Mouse (Mus musculus) lung, adult 2 months (tissue): ENCODE data around the gene Zbtb8os. TPM values are rescaled to one million over a fixed set of nuclear protein-coding genes. Genes with fewer than 3 reads are reported as not detected.

ENCODE experiments used
- DNase-seq: peaks from one replicate; pipeline ENCODE4 v3.0.0; 2022
- H3K4me1 ChIP-seq: fragments of 200-500 bp; 2 replicates; pipeline ENCODE4 v1.6.1; 2011; ENCODE audit warnings: low read length; ENCODE audit not compliant: control insufficient read depth, insufficient read depth
- H3K4me3 ChIP-seq: fragments of 200-500 bp; replicated peaks from 2 replicates; pipeline ENCODE3; 2011; ENCODE audit warnings: low read depth, mild to moderate bottlenecking, control low read depth, low read length; ENCODE audit errors: extremely low read depth
- CTCF ChIP-seq: fragments of 200-500 bp; IDR thresholded peaks from 2 replicates; pipeline ENCODE4 v1.5.1; 2011; ENCODE audit warnings: mild to moderate bottlenecking, low read length, control low read depth; ENCODE audit not compliant: insufficient read depth
- POLR2A ChIP-seq: fragments of 200-500 bp; IDR thresholded peaks from 2 replicates; pipeline ENCODE4 v1.6.1; 2011; ENCODE audit warnings: low read depth, mild to moderate bottlenecking, control low read depth, low read length, borderline replicate concordance; ENCODE audit errors: extremely low read depth
- WGBS: fragments of 180-500 bp; shearing (Covaris S2); methylation state at CpG from one replicate; pipeline ENCODE4 v1.1.7; 2018; 5-methylcytosine and 5-hydroxymethylcytosine counted together
- polyA plus RNA-seq: library from polyadenylated mRNA; depleted of rRNA; stranded (reverse); fragments of >200 nt; gene quantifications from 2 replicates; pipeline ENCODE4 v1.2.3, GENCODE M21; 2012

The Zbtb8os gene
- polyA plus RNA-seq, 1 experiment: 11.3 TPM

DNA sequence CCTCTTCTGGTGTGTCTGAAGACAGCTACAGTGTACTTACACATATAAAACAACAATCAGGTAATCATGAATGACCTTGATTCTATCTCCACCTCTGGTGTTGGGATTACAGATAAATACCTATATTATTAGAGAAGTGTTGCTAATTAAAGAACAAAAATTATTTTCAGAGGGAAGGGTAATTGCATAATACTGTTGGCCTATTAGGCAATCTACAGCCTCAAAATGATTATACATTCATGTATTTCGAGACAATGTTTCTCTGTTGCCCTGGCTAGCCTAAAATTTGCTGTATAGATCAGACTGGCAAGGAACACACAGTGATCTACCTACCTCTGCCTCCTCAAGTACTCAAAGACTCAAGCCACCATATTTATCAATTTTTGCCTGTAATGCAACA is 12.0 kb upstream of the Zbtb8os start:
- 62% methylated on average over 1 of the region's 1 CpGs for WGBS
- DNase-seq: no peak
- Histone ChIP-seq H3K4me1 (peaks cover 5% of the 10 kb centered on the region), H3K4me3 (no peak overlapping the region)
- TF ChIP-seq POLR2A: no peak

DNA sequence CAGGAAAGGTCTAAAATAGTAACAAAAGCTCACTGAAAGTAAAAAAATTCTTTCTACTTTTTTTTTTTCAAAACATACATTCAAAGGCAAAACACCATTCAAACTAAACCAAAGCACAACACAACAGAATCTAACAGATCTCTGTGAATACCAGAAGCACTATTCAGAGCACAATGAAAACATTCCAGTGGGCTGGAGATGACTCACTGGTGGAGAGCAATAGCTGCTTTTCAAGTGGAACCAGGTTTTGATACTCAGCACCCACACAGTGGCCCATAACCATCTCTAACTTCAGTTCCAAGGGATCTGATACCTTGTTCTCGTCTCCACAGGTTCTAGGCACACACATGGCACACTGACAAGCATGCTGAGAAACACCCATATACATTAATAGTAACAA is 10.7 kb upstream of the Zbtb8os start:
- 53% methylated on average over 1 of the region's 1 CpGs for WGBS
- no peak for TF ChIP-seq CTCF
- no peak for TF ChIP-seq POLR2A
- H3K4me3 ChIP-seq: no peak overlapping the region
- no peak for DNase-seq
- peaks cover 5% of the 10 kb centered on the region for H3K4me1 ChIP-seq

DNA sequence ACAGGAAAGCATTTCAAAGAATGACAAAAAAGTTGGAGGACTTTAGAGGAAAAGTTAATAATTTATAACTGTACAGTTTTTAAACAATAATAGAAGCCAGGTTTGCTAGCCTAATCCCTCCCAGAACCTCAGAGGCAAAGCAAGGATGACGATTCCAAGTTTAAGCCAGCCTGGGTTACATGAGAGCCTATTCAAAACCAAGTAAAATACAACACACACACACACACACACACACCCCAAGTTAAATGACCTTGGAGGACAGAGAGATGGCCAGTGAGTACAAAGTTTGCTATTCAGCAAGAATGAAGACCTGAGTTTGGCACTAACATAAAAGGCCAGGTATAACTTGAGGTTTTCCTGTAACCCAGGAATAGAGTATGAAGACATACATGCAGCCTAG is 9.3 kb upstream of the Zbtb8os start:
- WGBS: 40% methylated on average over 1 of the region's 1 CpGs
- no peak for DNase-seq
- TF ChIP-seq CTCF (no peak), POLR2A (no peak)
- H3K4me3 ChIP-seq: no peak overlapping the region
- H3K4me1 ChIP-seq: peaks cover 10% of the 10 kb centered on the region

DNA sequence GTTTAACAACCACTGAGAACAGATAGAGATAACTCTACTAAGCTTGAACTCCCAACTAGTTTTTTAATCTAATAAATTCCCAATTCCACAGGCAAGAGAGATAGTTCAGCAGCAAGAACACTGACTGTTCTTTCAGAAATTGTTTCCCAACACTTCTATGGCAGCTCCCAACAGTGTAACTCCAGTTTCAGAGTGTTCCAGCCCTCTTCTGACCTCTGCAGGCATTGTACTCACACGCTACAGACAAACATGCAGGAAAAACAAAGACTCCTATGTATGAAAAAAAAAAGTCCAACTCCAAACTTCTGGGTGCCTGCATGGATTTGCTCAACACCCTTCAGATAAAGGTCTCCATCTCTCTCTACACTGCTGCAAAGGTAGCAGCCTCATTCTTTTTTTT is 2.6 kb upstream of the Zbtb8os start:
- TF ChIP-seq CTCF (no peak), POLR2A (no peak)
- Histone ChIP-seq H3K4me1 (peaks cover 9% of the 10 kb centered on the region), H3K4me3 (no peak overlapping the region)
- no peak for DNase-seq
- 26% methylated on average over 1 of the region's 1 CpGs for WGBS

DNA sequence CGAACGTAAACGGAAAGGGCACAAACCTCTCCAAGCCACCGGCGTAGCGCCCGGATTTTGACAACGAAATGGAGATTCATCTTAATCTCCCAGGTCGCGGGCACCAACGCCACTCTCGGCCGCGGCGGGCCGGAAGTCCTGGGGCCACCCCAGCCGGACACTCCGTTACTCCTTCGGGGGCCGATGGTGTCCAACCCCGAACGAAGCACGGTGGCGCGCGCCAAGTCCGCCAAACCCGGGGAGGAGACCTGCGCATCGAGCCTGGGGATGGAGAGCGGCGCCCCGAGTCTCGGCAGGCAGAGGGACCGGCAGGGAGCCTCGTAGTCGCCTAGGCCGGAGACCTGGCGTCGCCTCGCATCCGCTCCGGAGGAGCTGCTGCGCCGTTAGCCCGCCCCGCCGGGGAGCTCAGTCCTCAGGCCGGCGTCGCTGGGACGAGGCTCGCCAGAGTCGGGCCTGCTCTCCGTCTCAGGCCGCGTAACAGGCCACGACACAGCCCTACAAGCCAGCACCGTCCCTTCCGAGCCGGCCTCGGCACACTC is 749 bp upstream of the Zbtb8os start:
- peak overlapping the region; percentile 97 for H3K4me3 ChIP-seq
- H3K4me1 ChIP-seq: peaks cover 9% of the 10 kb centered on the region
- TF ChIP-seq CTCF (no peak), POLR2A (no peak)
- under 1% methylated on average over 62 of the region's 62 CpGs for WGBS
- no peak for DNase-seq

DNA sequence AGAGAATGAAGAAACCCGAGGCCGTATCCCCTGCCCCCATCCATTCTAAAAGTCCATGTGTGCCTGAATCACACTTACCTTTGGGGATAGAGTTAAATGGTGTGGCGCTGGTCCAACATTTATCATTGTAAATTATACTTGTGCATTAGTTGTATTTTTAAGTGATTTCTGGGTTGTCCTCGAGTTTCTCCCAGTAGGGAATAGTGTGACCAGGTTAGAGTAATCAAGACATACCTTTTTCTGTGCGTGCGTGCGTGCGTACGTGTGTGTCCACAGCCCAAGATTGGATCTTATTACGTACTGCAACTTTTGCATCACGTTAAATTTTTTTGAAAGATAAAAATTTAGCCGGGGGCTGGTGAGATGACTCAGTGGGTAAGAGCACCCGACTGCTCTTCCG is 796 bp downstream of the Zbtb8os start:
- peaks cover 5% of the 10 kb centered on the region; the same call in 1 of the 2 replicates for H3K4me1 ChIP-seq
- peak overlapping the region; percentile 80 for H3K4me3 ChIP-seq
- TF ChIP-seq POLR2A (no peak), CTCF (no peak)
- DNase-seq: no peak
- 37% methylated on average over 14 of the region's 14 CpGs for WGBS

DNA sequence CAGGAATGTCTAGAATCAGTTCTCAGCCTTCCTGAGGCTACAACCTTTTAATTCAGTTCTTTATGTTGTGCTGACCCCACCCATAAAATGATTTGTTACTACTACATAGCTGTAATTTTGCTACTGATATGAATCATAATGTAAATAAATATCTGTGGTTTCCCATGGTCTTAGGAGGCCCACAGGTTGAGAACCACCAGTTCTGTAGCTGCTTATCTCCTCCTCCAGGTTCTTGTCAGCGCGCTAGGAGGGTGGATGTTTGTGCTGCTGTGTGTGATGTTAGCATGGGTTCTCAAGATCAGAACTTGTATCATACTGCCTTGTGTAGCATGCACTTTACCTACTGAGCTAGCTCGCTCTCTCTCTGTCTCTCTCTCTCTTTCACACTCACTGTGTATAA is 4.2 kb downstream of the Zbtb8os start:
- 82% methylated on average over 3 of the region's 3 CpGs for WGBS

DNA sequence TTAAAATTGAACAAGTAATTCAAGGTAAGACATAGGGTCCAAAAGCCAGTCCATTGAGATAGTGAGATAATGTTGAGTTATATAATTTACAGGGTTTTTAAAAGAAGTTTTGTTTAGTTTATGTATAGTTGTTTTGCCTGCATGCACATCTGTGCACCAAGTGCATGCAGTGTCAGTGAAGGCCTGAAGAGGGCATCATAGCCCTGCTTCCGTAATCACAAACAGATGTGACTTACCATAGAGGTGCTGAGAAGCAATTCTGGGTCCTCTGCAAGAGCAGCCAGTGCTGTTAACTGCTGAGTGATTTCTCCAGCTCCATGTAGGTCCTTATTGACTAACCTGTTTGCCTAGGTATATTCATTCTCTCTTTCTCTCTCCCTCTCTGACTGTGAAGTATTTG is 6.4 kb downstream of the Zbtb8os start:
- TF ChIP-seq CTCF (peak; percentile 28; the same call in 1 of the 2 replicates), POLR2A (no peak)
- WGBS: 84% methylated on average over 1 of the region's 1 CpGs
- no peaks in the 10 kb centered on the region for H3K4me1 ChIP-seq
- DNase-seq: no peak
- no peak overlapping the region for H3K4me3 ChIP-seq

More for the DNA sequence above, 4.2 kb downstream of the Zbtb8os start:
- TF ChIP-seq CTCF (no peak), POLR2A (no peak)
- no peak for DNase-seq
- H3K4me3 ChIP-seq: no peak overlapping the region
- H3K4me1 ChIP-seq: peaks cover 2% of the 10 kb centered on the region; the same call in 1 of the 2 replicates

DNA sequence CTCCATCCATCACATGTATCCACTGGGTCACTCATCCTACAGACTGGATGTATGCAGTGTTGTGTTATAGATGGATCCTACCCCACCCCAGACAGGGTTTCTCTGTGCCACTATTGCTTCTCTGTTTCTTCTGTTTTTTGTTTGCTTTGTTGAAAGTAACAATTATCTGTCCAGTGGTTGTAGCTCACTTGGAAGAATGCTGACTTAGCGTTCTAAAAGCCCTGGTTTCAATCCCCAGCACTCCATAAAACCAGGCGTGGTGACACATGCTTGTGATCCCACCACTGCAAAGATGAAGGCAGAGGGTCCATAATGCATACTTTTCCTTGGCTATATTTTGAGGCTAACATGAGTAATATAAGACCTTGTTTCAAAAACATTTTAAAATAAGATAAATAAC is 7.2 kb downstream of the Zbtb8os start:
- DNase-seq: no peak
- WGBS: 91% methylated on average over 2 of the region's 2 CpGs
- Histone ChIP-seq H3K4me3 (no peak overlapping the region), H3K4me1 (no peaks in the 10 kb centered on the region)
- TF ChIP-seq CTCF (no peak), POLR2A (no peak)

DNA sequence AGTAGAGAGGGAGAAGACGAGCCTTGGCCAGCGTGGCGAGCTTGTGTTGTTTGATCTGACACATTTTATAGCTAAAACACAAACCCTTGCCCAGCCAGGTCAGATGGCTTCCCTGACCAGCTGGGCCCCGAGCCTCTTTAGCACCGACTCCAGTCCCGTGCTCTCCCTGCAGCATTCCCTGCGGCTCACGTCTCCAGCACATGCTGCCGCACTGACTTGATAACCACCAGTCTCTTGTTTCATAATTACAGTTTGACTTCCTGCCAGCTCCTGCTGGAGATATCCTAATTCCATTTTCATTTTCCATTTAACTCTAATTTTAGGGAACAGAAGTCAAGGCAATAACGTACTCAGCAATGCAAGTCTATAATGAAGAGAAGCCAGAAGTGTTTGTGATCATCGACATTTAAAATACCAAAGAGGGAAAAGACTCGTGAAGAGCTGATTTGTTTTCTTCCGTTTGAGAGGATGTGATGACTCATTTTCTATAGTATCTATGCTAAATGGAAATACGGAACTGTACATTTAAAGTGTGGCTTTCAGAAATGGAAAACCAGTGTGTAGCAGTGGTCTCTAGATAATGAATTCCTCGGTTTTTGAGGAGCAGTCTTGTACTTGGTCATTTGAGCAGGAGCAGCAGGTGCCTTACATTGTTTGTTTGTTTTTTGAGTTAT is 11.1 kb downstream of the Zbtb8os start:
- TF ChIP-seq CTCF: no peak
- TF ChIP-seq POLR2A: no peak
- 69% methylated on average over 15 of the region's 15 CpGs for WGBS
- no peaks in the 10 kb centered on the region for H3K4me1 ChIP-seq
- DNase-seq: no peak
- H3K4me3 ChIP-seq: no peak overlapping the region
